Mouse (Mus musculus): Measurements from ENCODE around the gene Klhl42.

Klhl42 gene

GRCm38 (mm10) chr6:147145753-147146152, 54.6 kb downstream of the Klhl42 start:
- DNase-seq (ENCODE audit: low read depth, low spot score) = no peak

GRCm38 (mm10) chr6:147151069-147151468, 59.9 kb downstream of the Klhl42 start:
- DNase-seq (ENCODE audit: low read depth, low spot score) = no peak

- no peak for DNase-seq (ENCODE audit: low read depth, low spot score)
Measured at GRCm38 (mm10) chr6:147151839-147152238, 60.7 kb downstream of the Klhl42 start.

DNA sequence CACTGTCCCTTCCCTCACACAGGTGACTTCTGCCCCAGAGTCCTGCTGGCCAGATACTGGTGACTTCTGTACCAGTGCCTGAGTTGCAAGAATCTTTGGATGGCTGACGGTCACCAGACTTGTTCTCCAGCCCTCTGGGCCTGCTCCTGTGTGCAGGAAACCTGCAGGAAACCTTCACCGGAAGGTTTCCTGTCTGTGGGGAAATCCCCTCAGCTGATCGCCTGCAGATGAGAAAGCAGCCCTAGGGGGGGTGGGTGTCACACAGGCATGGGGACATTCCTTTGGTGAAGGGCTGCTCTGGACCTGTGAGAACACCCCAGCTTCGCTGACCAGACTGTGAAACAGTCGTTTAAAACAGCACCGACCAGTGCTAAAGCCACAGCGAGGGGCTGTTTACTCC, 63.9 kb downstream of the Klhl42 start:
- DNase-seq (ENCODE audit: low read depth, low spot score) = no peak

DNA sequence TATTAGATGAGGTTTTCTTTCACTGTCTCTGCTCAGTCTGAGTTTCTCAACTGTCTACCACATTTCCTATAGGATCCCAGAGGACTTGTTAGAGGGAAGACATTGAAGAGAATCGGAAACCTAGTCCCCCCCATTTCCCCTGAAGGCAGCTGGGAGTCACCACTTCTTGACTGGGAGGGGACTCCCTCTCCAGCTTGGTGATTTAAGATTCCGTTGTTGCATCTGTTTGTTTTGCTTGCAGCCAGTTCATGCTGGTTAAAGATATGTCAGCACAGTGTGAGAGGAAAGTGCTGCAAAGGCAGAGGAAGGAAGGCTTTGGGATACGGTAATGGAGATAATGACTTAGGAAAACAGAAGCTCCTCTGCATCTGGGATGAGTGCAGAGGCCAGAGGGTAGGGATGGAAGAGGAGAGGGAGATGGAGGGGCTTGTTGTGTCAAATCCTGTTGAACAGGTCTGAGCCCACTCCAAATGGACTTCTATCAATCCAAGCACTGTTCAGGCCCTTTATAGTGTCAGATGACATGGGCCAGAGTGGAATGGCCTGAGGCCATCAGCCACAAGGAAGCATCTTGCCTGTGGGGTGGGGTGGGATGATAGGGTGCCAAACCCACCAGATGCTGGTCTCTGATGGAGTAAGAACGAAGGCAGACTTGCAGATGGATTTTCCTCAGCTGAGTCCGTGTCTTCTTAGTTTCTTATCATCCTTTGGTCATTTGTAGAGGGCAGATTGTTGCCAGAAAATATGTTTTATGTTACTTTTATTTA, 70.8 kb downstream of the Klhl42 start:
- DNase-seq (ENCODE audit: low read depth, low spot score) = no peak

Data from 3T3-L1 (cell line).